13 mouse cellular contexts compared by ENCODE assay signal in the genomic region with DNA sequence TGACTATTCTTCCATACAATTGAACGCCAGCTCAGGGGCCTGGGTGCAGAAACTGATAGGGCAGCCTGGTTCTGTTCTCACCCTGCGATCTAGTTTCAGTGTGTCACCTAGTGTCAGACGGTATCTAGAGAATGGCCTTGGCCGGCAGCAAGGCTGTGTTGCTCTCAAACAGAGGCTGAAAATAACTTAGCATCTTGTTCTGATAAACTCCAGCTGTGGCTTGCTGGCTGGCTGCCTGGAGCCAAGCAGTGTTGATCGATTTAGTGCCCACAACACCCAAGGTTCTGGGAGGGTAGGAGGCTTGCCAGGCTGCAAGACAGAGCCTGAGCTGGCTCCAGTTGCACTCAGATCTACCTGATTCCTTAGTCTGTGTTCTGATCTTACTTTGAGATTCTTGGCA. TPM values are rescaled to one million over a fixed set of nuclear protein-coding genes. Genes with fewer than 3 reads are reported as not detected.
DNase-seq lines count a peak whose midpoint lies in the region; ATAC-seq and TF ChIP-seq lines count a peak whose summit lies in the region.
"Had no signal": no experiment of that assay in that cellular context is flagged by ENCODE, and none has a peak within 500 bp of the region (broad histone marks: within the 10 kb centered on the region; RNA-seq: fewer than 3 reads in every experiment).

No protein-coding gene starts in this region.

- H3K36me3 ChIP-seq in limb, embryonic 11.5 days (ENCODE audit: control insufficient read depth, insufficient read depth, low read length): no peaks in the 10 kb centered on the region
- H3K36me3 ChIP-seq in midbrain, embryonic 13.5 days: no peaks in the 10 kb centered on the region
- H3K36me3 ChIP-seq: kidney, embryonic 15.5 days; midbrain, embryonic 15.5 days had no signal

- no peaks in the 10 kb centered on the region for H3K9me3 ChIP-seq in limb, embryonic 11.5 days (ENCODE audit: control insufficient read depth, low read length)
- H3K9me3 ChIP-seq in midbrain, embryonic 13.5 days: no peaks in the 10 kb centered on the region
- H3K9me3 ChIP-seq: kidney, embryonic 15.5 days; midbrain, embryonic 15.5 days had no signal

- no peak for TF ChIP-seq CTCF in gastrocnemius, adult 2 months (IDR thresholded peaks at IDR 0.05)

- no peak overlapping the region for H3K4me2 ChIP-seq in limb, embryonic 11.5 days (ENCODE audit: low read depth, severe bottlenecking)
- H3K4me2 ChIP-seq in midbrain, embryonic 13.5 days (replicated peaks): no peak overlapping the region
- H3K4me2 ChIP-seq: kidney, embryonic 15.5 days; midbrain, embryonic 15.5 days had no signal

- WGBS in limb, embryonic 11.5 days: 42% methylated on average over 5 of the region's 5 CpGs
- 83% methylated on average over 5 of the region's 5 CpGs for WGBS in midbrain, embryonic 13.5 days

- intact Hi-C loops in gastrocnemius, adult 2 months (cut with DNase I): no loop called here

- no peak for ATAC-seq in limb, embryonic 11.5 days (ENCODE audit: insufficient number of reproducible peaks, low FRiP score, low TSS enrichment, low read depth)
- no peak for ATAC-seq in midbrain, embryonic 13.5 days
- ATAC-seq: midbrain, embryonic 15.5 days; Patski had no signal

- DNase-seq in gastrocnemius, adult 2 months: peak; percentile 27
- DNase-seq in gastrocnemius, adult 8-10 months (ENCODE audit: low spot score in 2 of 2): no peak
- peak; percentile 69 for DNase-seq in NIH3T3 (ENCODE audit: low read depth)
- peak; percentile 58 for DNase-seq in heart, adult 8-10 months (ENCODE audit: low spot score)
- DNase-seq in limb, embryonic 11.5 days (ENCODE audit: low spot score): peak; percentile 38
- no peak for DNase-seq in layer of hippocampus, postnatal 10 days (ENCODE audit: low spot score in 2 of 2)
- no peak for DNase-seq in layer of hippocampus, adult 9-10 months (ENCODE audit: low spot score)
- DNase-seq: B cell, adult 2 months; gastrocnemius, postnatal 14 days had no signal

- H3K4me3 ChIP-seq in gastrocnemius, adult 2 months: no peak overlapping the region
- H3K4me3 ChIP-seq in limb, embryonic 11.5 days (ENCODE audit: low read depth, low read length): no peak overlapping the region
- H3K4me3 ChIP-seq in midbrain, embryonic 13.5 days (replicated peaks): no peak overlapping the region
- H3K4me3 ChIP-seq: kidney, embryonic 15.5 days; midbrain, embryonic 15.5 days had no signal

- H3K9ac ChIP-seq in limb, embryonic 11.5 days (ENCODE audit: low read length): no peak overlapping the region
- no peak overlapping the region for H3K9ac ChIP-seq in midbrain, embryonic 13.5 days (replicated peaks)
- H3K9ac ChIP-seq: kidney, embryonic 15.5 days; midbrain, embryonic 15.5 days had no signal

- peaks cover 17% of the 10 kb centered on the region for H3K4me1 ChIP-seq in limb, embryonic 11.5 days (ENCODE audit: control insufficient read depth, insufficient read depth, low read length)
- peaks cover 17% of the 10 kb centered on the region for H3K4me1 ChIP-seq in midbrain, embryonic 13.5 days (replicated peaks)

- H3K27ac ChIP-seq in gastrocnemius, adult 2 months: no peak overlapping the region
- no peak overlapping the region for H3K27ac ChIP-seq in limb, embryonic 11.5 days (replicated peaks; ENCODE audit: low read depth, low read length)
- no peak overlapping the region for H3K27ac ChIP-seq in midbrain, embryonic 13.5 days
- H3K27ac ChIP-seq: kidney, embryonic 15.5 days; midbrain, embryonic 15.5 days had no signal

- H3K27me3 ChIP-seq in limb, embryonic 11.5 days (ENCODE audit: control insufficient read depth, insufficient read depth, low read length): no peaks in the 10 kb centered on the region
- H3K27me3 ChIP-seq in midbrain, embryonic 13.5 days: no peaks in the 10 kb centered on the region
- H3K27me3 ChIP-seq: midbrain, embryonic 15.5 days; Patski had no signal

RNA-seq across cellular contexts. Expression of a gene that starts 27.6 kb away (rescaled TPM):
- total RNA-seq in gastrocnemius, adult 2 months (2021): under 1 TPM; 0.17 to 0.31 TPM
- under 1 TPM; 0.13 to 0.38 (median 0.28) TPM for total RNA-seq in gastrocnemius, adult 8-10 months (2022)
- total RNA-seq in heart, adult 8-10 months (2022): 1 to 10 TPM; 2.0 to 3.3 (median 2.6) TPM
- 0.25 and 0.38 TPM in 2 replicates for polyA plus RNA-seq in limb, embryonic 11.5 days (2014; fragmentation: Nextera tagmentation; extraction: Ambion mirVana)
- total RNA-seq in layer of hippocampus, postnatal 10 days (2021): under 1 TPM; 0.41 to 0.42 TPM
- polyA plus RNA-seq in midbrain, embryonic 13.5 days (2015; fragmentation: Nextera tagmentation; extraction: Ambion mirVana): 0.10 and 0.16 TPM in 2 replicates

Comparison
In these comparisons a context has a peak if more than half of its experiments do, and no peak if none do; other contexts are left out.
1. DNase-seq: peak in gastrocnemius, adult 2 months (single experiment), NIH3T3 (single experiment), heart, adult 8-10 months (single experiment) and limb, embryonic 11.5 days (single experiment); none in gastrocnemius, adult 8-10 months (0 of 2), layer of hippocampus, postnatal 10 days (0 of 2) and layer of hippocampus, adult 9-10 months (single experiment).